Mouse (Mus musculus) MEL (cell line): ENCODE results near the gene Myf5. TPM values are rescaled to one million over a fixed set of nuclear protein-coding genes. Genes with fewer than 3 reads are reported as not detected.

Experiments
- DNase-seq: peaks from one replicate; pipeline ENCODE4 v3.0.0; 2011; ENCODE audit warnings: low read depth, low spot score
- H3K27ac ChIP-seq: 2 replicates; pipeline ENCODE4 v1.5.1; 2012; ENCODE audit warnings: low read depth, mild to moderate bottlenecking, control low read depth, low read length, moderate library complexity; ENCODE audit not compliant: control insufficient read depth
- H3K27me3 ChIP-seq, 2 experiments: fragments of 150-350 bp in 1 of 2; sonication (generic) in 1 of 2; 2 replicates each; pipeline ENCODE4 v1.6.1; 2012; ENCODE audit warnings: low read length in 2 of 2, mild to moderate bottlenecking in 2 of 2, improper control_type of control experiment in 1 of 2, moderate library complexity in 1 of 2; ENCODE audit not compliant: insufficient read depth in 2 of 2, control insufficient read depth in 1 of 2
- H3K36me3 ChIP-seq, 2 experiments: 2 replicates each; pipeline ENCODE4 v1.6.1; 2012 to 2014; ENCODE audit warnings: low read length in 2 of 2, improper control_type of control experiment in 1 of 2, inconsistent platforms in 1 of 2, mild to moderate bottlenecking in 1 of 2; ENCODE audit not compliant: insufficient read depth in 2 of 2, control insufficient read depth in 1 of 2
- H3K4me1 ChIP-seq, 2 experiments: fragments of 150-350 bp in 1 of 2; sonication (generic) in 1 of 2; 2 replicates each; pipeline ENCODE4 v1.6.1; 2012; ENCODE audit warnings: low read length in 2 of 2, improper control_type of control experiment in 1 of 2, mild to moderate bottlenecking in 1 of 2; ENCODE audit not compliant: insufficient read depth in 2 of 2, control insufficient read depth in 1 of 2
- H3K4me3 ChIP-seq, 2 experiments: fragments of 150-350 bp in 1 of 2; sonication (generic) in 1 of 2; 2 replicates each; pipeline ENCODE4 v1.5.1; 2012; ENCODE audit warnings: low read depth in 2 of 2, low read length in 2 of 2, mild to moderate bottlenecking in 2 of 2, moderate library complexity in 2 of 2, control low read depth in 1 of 2, improper control_type of control experiment in 1 of 2; ENCODE audit not compliant: control insufficient read depth in 1 of 2, insufficient read depth in 1 of 2
- H3K79me2 ChIP-seq: 2 replicates; pipeline ENCODE4 v1.6.1; 2012; ENCODE audit warnings: mild to moderate bottlenecking, low read length, moderate library complexity; ENCODE audit not compliant: control insufficient read depth, poor library complexity, insufficient read depth
- H3K9ac ChIP-seq: 2 replicates; pipeline ENCODE4 v1.6.1; 2012; ENCODE audit warnings: low read depth, mild to moderate bottlenecking, control low read depth, low read length, moderate library complexity; ENCODE audit not compliant: control insufficient read depth, poor library complexity, severe bottlenecking
- H3K9me3 ChIP-seq: fragments of 150-350 bp; sonication (generic); replicated peaks from 2 replicates; pipeline ENCODE4 v1.6.1; 2012; ENCODE audit warnings: mild to moderate bottlenecking, low read length, improper control_type of control experiment, moderate library complexity; ENCODE audit not compliant: insufficient read depth
- BHLHE40 ChIP-seq: IDR thresholded peaks from 2 replicates; pipeline ENCODE4 v1.6.1; 2012; ENCODE audit warnings: low read depth, mild to moderate bottlenecking, inconsistent platforms, low read length, improper control_type of control experiment, borderline replicate concordance
- CHD1 ChIP-seq: IDR thresholded peaks from 2 replicates; pipeline ENCODE4 v1.6.1; 2012; ENCODE audit warnings: low read depth, mild to moderate bottlenecking, inconsistent platforms, low read length, improper control_type of control experiment
- CHD2 ChIP-seq: IDR thresholded peaks from 2 replicates; pipeline ENCODE4 v1.6.1; 2011; ENCODE audit warnings: low read length, improper control_type of control experiment
- CTCF ChIP-seq, 3 experiments: IDR thresholded peaks in 2 of 3; conservative IDR thresholded peaks in 1 of 3; 2 replicates each; pipeline ENCODE4 v1.5.1; 2011 to 2012; ENCODE audit warnings: low read length in 3 of 3, low read depth in 2 of 3, mild to moderate bottlenecking in 2 of 3, improper control_type of control experiment in 1 of 3, inconsistent platforms in 1 of 3, mixed read lengths in 1 of 3, moderate library complexity in 1 of 3; ENCODE audit not compliant: control insufficient read depth in 1 of 3, insufficient read depth in 1 of 3, poor library complexity in 1 of 3, severe bottlenecking in 1 of 3
- GABPA ChIP-seq: IDR thresholded peaks from 2 replicates; pipeline ENCODE4 v1.6.1; 2012; ENCODE audit warnings: low read depth, mild to moderate bottlenecking, inconsistent platforms, low read length, improper control_type of control experiment, moderate library complexity
- GATA1 ChIP-seq: IDR thresholded peaks from 2 replicates; pipeline ENCODE4 v1.6.1; 2011; ENCODE audit warnings: low read depth, low read length, improper control_type of control experiment
- JUND ChIP-seq: IDR thresholded peaks from 2 replicates; pipeline ENCODE4 v1.6.1; 2011; ENCODE audit warnings: low read depth, mild to moderate bottlenecking, improper control_type of control experiment, low read length
- KAT2A ChIP-seq: conservative IDR thresholded peaks from 2 replicates; pipeline ENCODE4 v1.6.1; 2012; ENCODE audit warnings: low read depth, low read length, improper control_type of control experiment, inconsistent platforms
- MAFK ChIP-seq: IDR thresholded peaks from 2 replicates; pipeline ENCODE4 v1.6.1; 2011; ENCODE audit warnings: low read depth, mild to moderate bottlenecking, low read length, improper control_type of control experiment, borderline replicate concordance
- MAX ChIP-seq: IDR thresholded peaks from 2 replicates; pipeline ENCODE4 v1.6.1; 2011; ENCODE audit warnings: low read length, improper control_type of control experiment
- MEF2A ChIP-seq: IDR thresholded peaks from 2 replicates; pipeline ENCODE4 v1.6.1; 2014; ENCODE audit warnings: low read depth, mild to moderate bottlenecking, inconsistent platforms, low read length, improper control_type of control experiment; ENCODE audit not compliant: poor library complexity, insufficient replicate concordance, severe bottlenecking; ENCODE audit errors: extremely low read depth
- MYB ChIP-seq: IDR thresholded peaks from 2 replicates; pipeline ENCODE4 v1.6.1; 2011; ENCODE audit warnings: mild to moderate bottlenecking, low read depth, low read length, improper control_type of control experiment
- NRF1 ChIP-seq: IDR thresholded peaks from 2 replicates; pipeline ENCODE4 v1.6.1; 2014; ENCODE audit warnings: low read depth, mild to moderate bottlenecking, inconsistent platforms, low read length, improper control_type of control experiment, moderate library complexity; ENCODE audit not compliant: poor library complexity, insufficient read depth, severe bottlenecking
- POLR2AphosphoS2 ChIP-seq: IDR thresholded peaks from 2 replicates; pipeline ENCODE4 v1.6.1; 2011; ENCODE audit warnings: low read length, improper control_type of control experiment
- RAD21 ChIP-seq: IDR thresholded peaks from 2 replicates; pipeline ENCODE4 v1.6.1; 2011; ENCODE audit warnings: mild to moderate bottlenecking, low read depth, low read length, improper control_type of control experiment
- SIN3A ChIP-seq: IDR thresholded peaks from 2 replicates; pipeline ENCODE4 v1.6.1; 2012; ENCODE audit warnings: low read length, improper control_type of control experiment, inconsistent platforms
- SMC3 ChIP-seq: IDR thresholded peaks from 2 replicates; pipeline ENCODE4 v1.6.1; 2011; ENCODE audit warnings: low read depth, low read length, improper control_type of control experiment
- TBP ChIP-seq: IDR thresholded peaks from 2 replicates; pipeline ENCODE4 v1.8.0; 2011; ENCODE audit warnings: low read depth, low read length, improper control_type of control experiment
- USF1 ChIP-seq: IDR thresholded peaks from 2 replicates; pipeline ENCODE4 v1.6.1; 2014; ENCODE audit warnings: low read depth, mild to moderate bottlenecking, inconsistent platforms, low read length, improper control_type of control experiment, moderate library complexity
- ZC3H11A ChIP-seq: IDR thresholded peaks from 2 replicates; pipeline ENCODE4 v1.6.1; 2012; ENCODE audit warnings: low read depth, mild to moderate bottlenecking, inconsistent platforms, low read length, improper control_type of control experiment
- ZKSCAN1 ChIP-seq: IDR thresholded peaks from 2 replicates; pipeline ENCODE4 v1.6.1; 2012; ENCODE audit warnings: low read depth, mild to moderate bottlenecking, inconsistent platforms, low read length, improper control_type of control experiment, moderate library complexity
- ZNF384 ChIP-seq: IDR thresholded peaks from 2 replicates; pipeline ENCODE4 v1.6.1; 2012; ENCODE audit warnings: low read depth, mild to moderate bottlenecking, inconsistent platforms, low read length, improper control_type of control experiment
- polyA plus RNA-seq, 2 experiments: library from polyadenylated mRNA; stranded (reverse) in 1 of 2; unstranded in 1 of 2; fragments of >175 nt in 1 of 2; fragments of >200 nt in 1 of 2; gene quantifications; 2 replicates each; pipeline versions ENCODE4 v1.2.1 to v1.2.4; 2012; ENCODE audit warnings: low replicate concordance in 2 of 2, low read depth in 1 of 2; ENCODE audit not compliant: insufficient read length in 2 of 2, insufficient read depth in 1 of 2, missing spikeins in 1 of 2
- total RNA-seq: library from RNA; depleted of rRNA; stranded (reverse); fragments of 300-350 nt; gene quantifications from 2 replicates; pipeline ENCODE4 v1.2.3, GENCODE M21; 2012

The Myf5 gene
- total and polyA plus RNA-seq, 3 experiments, result not detected

DNA sequence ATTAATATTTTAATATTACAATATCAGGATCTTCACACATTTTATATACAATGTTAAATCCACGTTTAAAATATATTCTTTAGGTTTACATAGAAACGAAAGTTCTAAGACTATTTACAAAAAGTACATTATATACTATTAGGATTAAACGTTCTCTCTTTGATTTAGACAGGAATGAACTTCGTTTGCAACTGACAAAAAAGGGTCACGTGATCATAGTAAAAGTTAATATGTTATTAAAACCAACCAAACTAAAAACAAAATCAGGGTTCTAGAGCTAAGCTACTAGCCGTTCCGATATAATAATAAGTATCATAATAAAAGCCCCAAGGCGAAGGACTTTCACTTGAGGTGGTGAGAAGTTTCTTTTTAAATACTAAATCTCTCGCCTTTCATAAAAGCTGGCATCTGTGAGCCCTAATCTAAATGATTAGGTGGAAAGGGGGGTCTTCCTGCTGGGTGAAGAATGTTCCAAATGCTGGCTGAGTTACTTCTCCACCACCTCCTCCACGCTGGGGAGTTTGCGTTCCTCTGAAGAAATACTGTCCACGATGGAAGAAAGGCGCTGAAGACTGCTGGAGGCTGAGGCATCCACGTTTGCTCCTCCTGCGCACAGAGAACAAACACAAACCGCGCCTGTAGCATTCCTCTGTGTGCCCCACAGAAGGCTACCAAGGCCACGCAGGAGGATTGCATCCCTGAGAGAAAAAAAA lies 7.1 kb upstream of the Myf5 start:
- Histone ChIP-seq H3K79me2 (no peaks in the 10 kb centered on the region), H3K36me3 (no peaks in the 10 kb centered on the region), H3K9me3 (no peaks in the 10 kb centered on the region), H3K27me3 (no peaks in the 10 kb centered on the region), H3K9ac (no peak overlapping the region), H3K4me1 (no peaks in the 10 kb centered on the region), H3K27ac (no peak overlapping the region), H3K4me3 (no peak overlapping the region)
- no peak for DNase-seq
- TF ChIP-seq SMC3 (no peak), ZKSCAN1 (no peak), GATA1 (no peak), BHLHE40 (no peak), CHD1 (no peak), POLR2AphosphoS2 (no peak), ZC3H11A (no peak), USF1 (no peak), ZNF384 (no peak), MAX (no peak), RAD21 (no peak), MAFK (no peak)

DNA sequence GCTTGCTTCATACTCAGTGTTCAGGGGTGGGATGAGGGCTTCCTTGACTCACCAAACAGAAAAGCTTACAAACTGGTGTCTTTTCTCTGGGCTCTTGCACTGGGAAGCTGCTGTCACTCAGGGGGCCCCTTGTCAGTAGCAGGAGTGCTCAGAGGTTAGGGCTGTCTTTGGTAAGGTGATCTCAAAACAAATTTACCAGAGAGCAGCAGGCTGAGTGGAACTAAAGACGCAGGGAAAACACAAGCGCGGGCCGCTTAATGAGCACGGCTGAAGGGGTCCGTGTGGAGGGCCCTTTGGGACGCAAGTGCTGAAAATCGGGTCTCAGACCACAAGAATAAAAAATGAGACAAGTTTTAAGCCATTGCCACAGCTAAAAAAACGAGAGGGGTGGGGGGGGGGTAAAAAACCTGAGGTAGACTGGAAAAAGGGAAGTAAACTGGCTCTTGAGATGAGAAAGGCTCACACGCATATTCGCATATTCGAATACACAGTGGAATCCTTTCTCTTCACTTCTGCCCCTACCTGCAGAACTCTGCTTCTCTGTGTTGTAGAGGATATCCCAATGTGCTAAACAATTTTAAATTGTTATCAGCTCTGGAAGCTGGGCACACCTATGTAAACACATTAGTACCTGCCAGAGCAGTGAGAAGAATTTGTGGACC lies 2.9 kb upstream of the Myf5 start:
- H3K79me2 ChIP-seq, result no peaks in the 10 kb centered on the region
- no peak for DNase-seq

More for the DNA sequence above, 2.9 kb upstream of the Myf5 start:
- H3K9me3 ChIP-seq, result no peaks in the 10 kb centered on the region
- no peaks in the 10 kb centered on the region for H3K4me1 ChIP-seq
- no peak overlapping the region for H3K4me3 ChIP-seq
- no peaks in the 10 kb centered on the region for H3K36me3 ChIP-seq
- no peak overlapping the region for H3K9ac ChIP-seq
- TF ChIP-seq NRF1, result no peak
- TF ChIP-seq ZKSCAN1, result no peak
- TF ChIP-seq KAT2A, result no peak
- no peak for TF ChIP-seq TBP
- no peak for TF ChIP-seq SIN3A
- no peak for TF ChIP-seq MYB
- no peak for TF ChIP-seq POLR2AphosphoS2
- no peak for TF ChIP-seq GABPA
- no peak for TF ChIP-seq JUND
- no peak for TF ChIP-seq CTCF (IDR thresholded peaks at IDR 0.05 in 2 of 3, conservative IDR thresholded peaks at IDR 0.05 in 1 of 3; ENCODE audit: control insufficient read depth in 1 of 3, insufficient read depth in 1 of 3, low read depth in 2 of 3, low read length in 3 of 3, poor library complexity in 1 of 3, severe bottlenecking in 1 of 3)
- TF ChIP-seq MAFK, result no peak
- TF ChIP-seq BHLHE40, result no peak
- no peak for TF ChIP-seq CHD2
- TF ChIP-seq MEF2A, result no peak
- no peak for TF ChIP-seq ZC3H11A
- TF ChIP-seq ZNF384, result no peak
- H3K27me3 ChIP-seq, result no peaks in the 10 kb centered on the region
- H3K27ac ChIP-seq, result no peak overlapping the region
